Mouse (Mus musculus) right cerebral cortex, adult 18-20 months (tissue): ENCODE results near the gene Rarg.

Experiments
- DNase-seq: peaks from one replicate; pipeline ENCODE4 v3.0.0; 2022; ENCODE audit warnings: mixed read lengths

The Rarg gene

GRCm38 (mm10) chr15:102256431-102257201 lies 701 bp downstream of the Rarg start:
- DNase-seq = no peak

GRCm38 (mm10) chr15:102255547-102256255 lies 1.6 kb downstream of the Rarg start:
- no peak for DNase-seq

GRCm38 (mm10) chr15:102250521-102250920 lies 6.8 kb downstream of the Rarg start:
- no peak for DNase-seq

DNA sequence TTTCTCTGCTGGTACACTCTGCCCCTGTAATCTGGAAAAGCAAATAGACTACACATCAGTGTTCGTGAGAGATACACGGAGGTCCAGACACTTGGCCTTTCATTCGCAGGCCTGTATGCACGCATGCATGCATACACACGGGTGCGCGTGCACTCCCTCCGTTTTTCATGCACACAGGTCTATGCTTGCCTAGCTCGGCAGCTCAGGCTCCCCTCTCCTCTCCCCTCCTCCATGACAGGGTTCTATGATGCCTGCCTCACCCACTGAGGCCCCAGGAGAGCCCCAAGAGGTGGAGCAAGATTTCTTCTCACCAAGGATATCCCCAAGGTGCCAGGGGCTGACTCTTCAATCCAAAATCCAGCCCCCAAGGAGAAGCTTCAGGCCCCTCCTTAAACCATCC lies 7.3 kb downstream of the Rarg start:
- no peak for DNase-seq

- no peak for DNase-seq
Measured at GRCm38 (mm10) chr15:102249251-102249691, 8.0 kb downstream of the Rarg start.

- no peak for DNase-seq
Measured at GRCm38 (mm10) chr15:102248812-102249191, 8.5 kb downstream of the Rarg start.

DNA sequence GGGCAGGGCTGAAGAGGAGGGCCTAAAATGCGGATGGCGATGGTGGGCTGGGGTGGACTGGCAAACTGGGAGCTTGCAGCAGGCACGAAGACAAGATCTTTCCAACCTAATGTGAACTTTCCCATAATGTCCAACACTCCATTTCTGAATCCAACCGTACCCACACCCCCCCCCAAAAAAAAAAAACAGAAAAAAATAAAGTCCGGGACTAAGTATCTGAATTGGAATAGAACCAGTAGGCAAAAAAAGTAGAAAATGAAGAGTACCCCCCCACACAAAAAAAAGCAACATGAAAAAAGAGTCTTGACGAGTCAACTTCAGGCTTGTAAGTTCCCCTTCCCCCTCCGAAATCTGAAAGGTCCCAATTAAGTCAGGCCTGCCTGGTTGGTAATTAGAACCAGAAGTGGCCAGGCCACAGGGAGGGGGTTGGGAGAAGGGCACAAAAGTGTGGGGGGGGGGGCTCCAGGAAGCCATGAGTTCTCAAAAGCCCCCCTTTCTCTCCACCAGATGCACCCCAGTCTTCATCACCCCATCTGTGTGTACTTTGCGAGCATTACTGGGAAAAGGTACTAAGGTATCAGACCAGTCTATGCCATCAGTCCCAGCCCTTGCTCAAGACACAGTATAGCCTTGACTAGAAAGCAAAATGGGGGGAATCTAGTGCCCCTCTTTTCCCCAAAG lies 9.0 kb downstream of the Rarg start:
- DNase-seq = no peak

GRCm38 (mm10) chr15:102247252-102248130 lies 9.8 kb downstream of the Rarg start:
- DNase-seq = peak; percentile 42

DNA sequence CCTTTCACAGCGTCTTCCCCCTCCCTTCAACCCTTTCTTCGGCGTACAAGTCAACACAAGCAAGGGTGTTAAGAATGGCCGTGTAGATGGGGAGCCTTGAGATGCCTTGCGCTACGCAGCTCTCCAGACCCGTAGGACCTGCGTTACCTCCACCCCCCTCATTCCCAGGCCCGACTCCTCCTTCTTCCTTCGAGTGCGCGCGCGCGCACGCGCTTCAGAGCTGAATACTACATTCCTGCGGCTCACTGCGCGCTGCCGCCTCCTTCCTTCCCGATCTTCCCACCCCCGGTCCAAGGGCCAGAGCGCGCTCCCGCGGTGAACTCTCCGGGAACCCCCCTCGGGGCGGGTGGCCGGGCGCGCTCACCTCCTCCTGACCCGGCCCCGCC lies 10.5 kb downstream of the Rarg start:
- peak; percentile 91 for DNase-seq

DNA sequence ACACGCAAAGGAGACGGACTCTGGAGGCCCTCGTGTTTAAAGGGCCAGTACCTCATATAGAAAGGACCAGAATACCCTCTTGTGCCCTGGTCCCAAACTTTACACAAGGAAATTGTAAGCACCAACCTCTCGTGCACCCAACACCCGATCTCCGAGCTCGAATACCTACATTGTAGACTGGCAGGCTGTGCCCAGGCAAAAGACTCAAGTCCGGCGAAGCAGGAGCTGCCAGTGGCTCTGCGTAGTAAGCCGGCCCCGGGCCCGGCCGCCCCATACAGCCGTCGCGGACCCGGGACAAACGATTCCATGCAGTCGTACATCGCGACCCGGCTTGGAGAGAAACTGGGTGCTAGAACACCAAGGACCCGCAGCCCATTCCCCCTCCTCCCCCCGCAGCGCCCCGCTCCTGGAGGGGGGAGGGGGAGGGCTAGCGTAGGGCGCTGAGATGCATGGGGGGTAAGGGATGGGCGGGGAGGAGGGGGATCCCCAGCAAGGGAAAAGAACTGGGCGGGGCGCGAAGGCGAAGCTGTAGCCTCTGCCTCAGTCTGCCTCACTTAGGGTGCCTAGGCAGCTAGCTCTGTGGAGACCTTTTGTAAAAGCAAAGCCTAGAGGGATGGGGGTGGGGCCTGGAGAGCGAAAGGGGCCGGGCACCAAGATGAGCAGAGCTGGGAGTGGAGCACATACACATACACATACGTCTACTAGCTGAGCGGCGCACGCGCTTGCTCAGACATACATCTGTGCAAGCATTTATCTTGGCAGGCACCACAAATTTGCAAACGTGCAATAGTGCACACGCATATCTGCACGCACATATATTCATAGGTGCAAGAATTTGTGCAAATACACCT lies 11.2 kb downstream of the Rarg start:
- peak; percentile 84 for DNase-seq

DNA sequence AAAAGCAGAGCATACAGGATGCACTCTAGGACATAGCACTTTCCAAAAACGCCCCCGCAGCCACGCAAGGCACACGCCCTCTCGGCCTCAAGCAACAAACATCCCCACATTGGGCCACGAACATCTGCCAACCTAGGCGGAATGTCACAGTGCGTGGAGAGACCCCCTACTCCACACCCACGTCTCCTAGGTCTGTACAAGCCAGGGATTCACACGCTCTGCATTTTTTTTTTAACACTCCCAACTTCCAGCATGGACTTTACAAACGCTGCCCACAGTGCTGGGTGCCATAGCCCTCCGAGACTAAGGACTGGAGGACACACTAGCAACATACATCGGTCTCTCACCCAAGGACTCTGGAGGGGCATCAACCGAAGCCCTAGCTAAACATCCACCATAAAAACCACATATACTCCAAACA lies 11.8 kb downstream of the Rarg start:
- DNase-seq = no peak

GRCm38 (mm10) chr15:102244306-102245191 lies 12.8 kb downstream of the Rarg start:
- no peak for DNase-seq

DNA sequence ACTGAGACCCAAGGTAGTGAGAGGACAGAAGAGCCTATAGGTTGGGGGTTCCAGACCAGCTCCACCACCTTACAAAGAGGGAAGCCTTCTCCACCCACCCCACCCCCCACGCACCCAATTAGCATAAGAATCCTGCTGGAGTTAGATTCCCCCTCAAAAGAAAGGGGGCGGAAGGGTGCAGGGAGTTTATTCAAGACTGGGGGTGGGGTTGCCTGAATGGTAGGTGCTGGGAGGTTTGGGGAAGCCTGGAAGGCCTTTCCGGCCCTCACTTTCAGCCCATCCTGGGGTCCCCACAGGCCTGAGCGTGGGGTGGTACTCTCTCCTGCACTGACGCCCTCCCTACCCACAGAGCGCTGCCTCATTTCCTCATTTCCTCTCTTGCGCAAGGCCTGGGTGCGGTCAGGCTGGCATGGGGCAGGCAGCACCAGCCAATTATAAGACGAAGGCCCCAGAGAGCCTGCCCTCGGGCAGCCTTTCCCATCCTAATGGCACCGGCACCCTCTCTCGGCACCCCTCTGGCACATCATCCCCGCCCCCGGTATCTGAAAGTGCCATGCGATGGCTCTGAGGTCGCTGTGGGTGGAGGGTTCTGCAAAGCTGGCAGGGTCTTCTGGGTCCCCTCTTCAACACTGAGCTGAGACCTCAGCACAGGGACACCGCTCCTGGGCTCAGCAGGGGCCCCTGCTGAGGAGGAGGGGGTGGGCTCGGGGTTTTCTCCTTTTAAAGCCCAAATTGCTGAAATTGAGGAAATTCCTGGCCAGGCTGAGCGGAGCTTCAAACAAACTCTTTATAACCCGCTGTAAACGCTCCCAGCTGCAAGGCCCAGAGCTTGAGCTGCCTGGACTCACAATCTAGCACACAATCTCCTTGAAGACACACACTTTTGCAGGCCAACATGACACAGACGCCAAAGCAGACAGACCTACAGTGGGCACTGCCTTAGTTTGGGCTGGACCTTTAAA lies 13.8 kb downstream of the Rarg start:
- DNase-seq = no peak

- no peak for DNase-seq
Measured at GRCm38 (mm10) chr15:102242404-102243228, 14.7 kb downstream of the Rarg start.

DNA sequence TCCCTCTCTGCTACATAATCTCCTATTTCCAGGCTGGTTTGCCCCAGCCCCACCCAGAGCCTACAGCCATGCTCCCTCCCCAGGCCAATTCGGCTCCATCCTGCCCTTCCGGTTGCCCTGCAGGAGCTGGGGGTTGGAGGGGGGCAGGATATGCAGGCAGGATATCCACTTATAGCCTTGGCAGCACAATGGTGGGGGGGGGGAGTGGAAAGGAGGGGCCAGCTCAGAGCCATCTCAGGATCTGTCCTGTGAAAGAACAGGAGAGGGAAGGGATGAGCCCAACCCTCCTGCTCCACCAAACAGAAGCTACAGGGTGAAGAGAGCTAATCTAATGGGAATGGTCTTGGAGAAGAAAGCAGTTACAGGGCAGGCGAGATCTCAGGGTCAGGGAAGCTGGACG lies 16.7 kb downstream of the Rarg start:
- no peak for DNase-seq

- DNase-seq = no peak
Measured at GRCm38 (mm10) chr15:102239851-102240250, 17.5 kb downstream of the Rarg start.

DNA sequence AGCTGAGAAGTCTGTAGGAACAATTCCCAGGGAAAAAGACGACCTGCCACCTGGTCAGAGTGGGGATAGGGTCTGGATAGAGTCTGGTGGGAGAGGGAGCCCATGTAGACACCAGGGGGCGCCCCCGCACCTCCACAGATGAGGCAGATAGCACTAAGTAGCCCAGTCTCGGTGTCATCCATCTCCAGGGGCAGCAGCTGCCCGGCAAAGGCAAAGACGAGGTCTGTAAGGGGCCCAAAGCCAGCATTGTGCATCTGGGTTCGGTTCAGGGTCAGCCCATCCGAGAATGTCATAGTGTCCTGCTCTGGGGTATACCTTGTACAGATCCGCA lies 18.1 kb downstream of the Rarg start:
- DNase-seq = peak; percentile 66

DNA sequence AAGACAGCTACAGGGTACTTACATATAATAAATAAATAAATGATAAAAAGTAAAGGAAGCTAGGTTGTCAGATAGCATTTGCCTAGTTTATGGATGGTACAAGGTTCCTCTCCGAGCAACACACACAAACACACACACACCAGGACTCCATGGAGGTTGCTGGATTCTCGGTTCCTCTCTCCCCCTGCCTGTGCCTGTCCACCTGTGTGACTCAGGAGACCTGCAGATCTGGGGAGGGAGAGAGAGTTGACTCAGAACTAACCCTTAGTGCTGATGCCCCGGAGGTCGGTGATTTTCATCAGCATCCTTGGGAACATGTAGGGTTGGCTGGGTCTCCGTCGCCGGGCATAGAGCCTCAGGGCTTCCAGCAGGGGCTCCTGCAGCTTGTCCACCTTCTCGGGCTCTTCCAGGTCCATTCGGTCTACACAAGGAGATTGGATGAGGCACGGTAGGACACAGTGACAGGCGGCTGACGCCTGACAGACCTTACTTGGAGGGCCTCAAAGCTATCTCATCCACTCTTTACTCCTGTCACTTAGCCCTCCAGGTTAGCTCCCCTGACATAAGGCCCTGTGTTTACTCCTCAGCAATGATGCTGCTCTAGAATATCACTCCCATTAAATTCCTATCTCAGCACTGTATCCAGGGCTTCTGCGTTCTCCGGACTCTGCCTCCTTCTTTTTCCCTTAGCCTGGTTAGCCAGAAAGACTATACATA lies 18.6 kb downstream of the Rarg start:
- DNase-seq = no peak
